Mouse (Mus musculus): Measurements from ENCODE around the gene Kif5a.

Gene Kif5a

GRCm38 (mm10) chr10:127289573-127290191 lies 26.5 kb upstream of the Kif5a start:
- DNase-seq = peak; percentile 83 to 84

- DNase-seq = peak; percentile 88 to 92
These were observed 25.8 kb upstream of the Kif5a start, which contains the start of gene Mbd6 for GRCm38 (mm10) chr10:127288800-127289572. Mbd6 (minus strand) TSS chr10:127289018.

GRCm38 (mm10) chr10:127288328-127288799 lies 25.2 kb upstream of the Kif5a start:
- DNase-seq = no peak

GRCm38 (mm10) chr10:127287936-127288293 lies 24.8 kb upstream of the Kif5a start:
- no peak for DNase-seq

GRCm38 (mm10) chr10:127287271-127287935 lies 24.3 kb upstream of the Kif5a start:
- peak in 1 of 2 experiments; percentile 19 for DNase-seq

GRCm38 (mm10) chr10:127286730-127287129 lies 23.6 kb upstream of the Kif5a start:
- peak in 1 of 2 experiments; percentile 13 for DNase-seq

GRCm38 (mm10) chr10:127286194-127286593 lies 23.0 kb upstream of the Kif5a start:
- DNase-seq = no peak

- DNase-seq = peak in 1 of 2 experiments; percentile 20
These were observed 22.5 kb upstream of the Kif5a start for GRCm38 (mm10) chr10:127285644-127286043.

GRCm38 (mm10) chr10:127284724-127285500 lies 21.8 kb upstream of the Kif5a start:
- DNase-seq = no peak

GRCm38 (mm10) chr10:127284105-127284622 lies 21.0 kb upstream of the Kif5a start:
- peak in 1 of 2 experiments; percentile 14 for DNase-seq

- no peak for DNase-seq
These were observed 19.6 kb upstream of the Kif5a start for GRCm38 (mm10) chr10:127282620-127283215.

- no peak for DNase-seq
These were observed 18.2 kb upstream of the Kif5a start for GRCm38 (mm10) chr10:127281316-127281715.

- no peak for DNase-seq
These were observed 16.6 kb upstream of the Kif5a start for GRCm38 (mm10) chr10:127279730-127280129.

- DNase-seq = no peak
These were observed 11.3 kb upstream of the Kif5a start for GRCm38 (mm10) chr10:127274261-127275022.

GRCm38 (mm10) chr10:127272371-127272770 lies 9.2 kb upstream of the Kif5a start:
- no peak for DNase-seq

- DNase-seq = no peak
These were observed 6.7 kb upstream of the Kif5a start for GRCm38 (mm10) chr10:127269884-127270283.

GRCm38 (mm10) chr10:127269036-127269435 lies 5.9 kb upstream of the Kif5a start:
- peak in 1 of 2 experiments; percentile 37 for DNase-seq

- DNase-seq = no peak
These were observed 5.3 kb upstream of the Kif5a start for GRCm38 (mm10) chr10:127268401-127268800.

- DNase-seq = no peak
These were observed 4.2 kb upstream of the Kif5a start for GRCm38 (mm10) chr10:127267318-127267717.

- DNase-seq = peak; percentile 91 to 94
These were observed 3.3 kb upstream of the Kif5a start, which contains the start of gene Dctn2 for GRCm38 (mm10) chr10:127266112-127267091. Dctn2 (plus strand) TSS chr10:127266368.

Data from cerebellum, postnatal 36 days (tissue).